Mouse (Mus musculus) spleen, postnatal 10 days (tissue): Measurements from ENCODE around the gene Ybx2.
A peak's percentile ranks its signal among the peaks of the same experiment; 100 is the strongest.
"Not testable (repeated sequence)": the region's sequence is repeated elsewhere in the genome, so short reads cannot be mapped to it uniquely, and the experiment has no call there.

Experiments used
- DNase-seq, 2 experiments: peaks; one replicate each; pipeline ENCODE4 v3.0.0; 2021 to 2022; ENCODE audit warnings: low spot score in 2 of 2

Ybx2 gene

GRCm38 (mm10) chr11:69934169-69934568 is 1.4 kb upstream of the Ybx2 start:
- DNase-seq, result peak; percentile 97 to 98

- peak in 1 of 2 experiments; percentile 22 for DNase-seq
These were observed 915 bp upstream of the Ybx2 start for GRCm38 (mm10) chr11:69934681-69935080.

DNA sequence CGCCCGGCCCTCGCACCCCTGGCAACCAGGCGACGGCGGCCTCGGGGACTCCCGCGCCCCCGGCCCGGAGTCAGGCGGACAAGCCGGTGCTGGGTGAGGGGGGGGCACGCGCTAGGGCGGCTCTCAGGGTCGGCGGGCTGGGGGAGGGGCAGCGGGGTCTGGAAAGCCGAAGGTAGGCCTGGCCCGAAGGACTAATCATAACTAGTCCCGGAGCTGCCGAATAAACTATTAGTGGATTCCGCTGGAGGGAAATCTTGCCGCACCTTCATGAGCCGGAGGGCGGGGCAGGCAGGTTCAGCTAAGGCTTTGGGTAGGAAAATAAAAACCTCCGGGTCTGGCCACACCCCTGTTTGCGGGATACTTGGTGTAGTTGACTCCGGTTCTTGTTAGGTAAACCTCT is 560 bp downstream of the Ybx2 start:
- peak; percentile 29 to 51 for DNase-seq

DNA sequence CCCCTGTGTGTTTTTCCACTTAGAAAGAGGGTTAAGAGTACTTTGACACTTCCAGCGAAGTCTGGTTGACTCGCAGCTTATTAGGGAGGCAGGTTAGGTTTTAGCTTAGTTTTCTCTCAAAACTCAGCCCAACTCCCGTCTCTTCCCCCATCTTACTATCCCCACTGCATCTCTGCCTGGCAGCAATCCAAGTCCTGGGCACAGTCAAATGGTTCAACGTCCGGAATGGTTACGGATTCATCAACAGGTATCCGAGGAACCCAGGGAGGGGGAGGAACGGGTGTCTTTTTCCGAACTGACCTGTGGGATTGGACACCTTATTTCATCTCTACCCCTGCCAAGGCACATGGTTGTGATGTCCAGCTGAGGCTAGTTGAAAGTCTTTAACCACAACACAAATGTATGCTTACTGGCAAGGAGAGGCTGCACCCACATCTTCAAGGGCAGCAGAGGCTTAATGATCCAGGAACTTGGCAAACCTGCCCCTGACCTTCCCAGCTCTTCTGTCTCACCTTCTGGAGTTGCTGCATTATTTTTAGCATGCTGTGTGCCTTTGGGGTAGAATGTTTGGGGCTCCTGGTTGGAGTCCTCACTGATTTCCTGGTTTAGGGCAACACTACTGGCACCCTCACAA is 1.2 kb downstream of the Ybx2 start:
- DNase-seq, result no peak

- DNase-seq, result no peak
These were observed 1.8 kb downstream of the Ybx2 start for GRCm38 (mm10) chr11:69937385-69937784.

- no peak for DNase-seq
These were observed 2.2 kb downstream of the Ybx2 start for GRCm38 (mm10) chr11:69937834-69938233.

- DNase-seq, result peak in 1 of 2 experiments; percentile 34
These were observed 2.9 kb downstream of the Ybx2 start for GRCm38 (mm10) chr11:69938401-69938979.

DNA sequence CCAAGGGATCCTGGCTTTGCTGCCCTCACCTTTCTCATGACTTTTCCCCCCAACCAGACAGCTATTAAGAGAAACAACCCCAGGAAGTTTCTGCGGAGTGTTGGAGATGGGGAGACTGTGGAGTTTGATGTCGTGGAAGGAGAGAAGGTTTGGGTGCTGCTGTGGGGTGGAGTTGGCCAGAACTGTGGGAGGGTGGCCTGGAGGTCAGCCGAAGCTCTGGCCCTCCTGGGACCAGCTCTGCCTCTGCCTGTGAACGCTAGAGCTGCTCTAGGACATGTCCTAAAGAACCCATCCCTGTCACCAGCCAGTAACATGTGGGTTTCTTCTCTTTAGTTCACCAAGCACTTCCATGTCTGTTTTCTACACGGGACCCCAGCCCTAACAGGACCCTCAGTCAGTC is 3.6 kb downstream of the Ybx2 start:
- DNase-seq, result no peak

DNA sequence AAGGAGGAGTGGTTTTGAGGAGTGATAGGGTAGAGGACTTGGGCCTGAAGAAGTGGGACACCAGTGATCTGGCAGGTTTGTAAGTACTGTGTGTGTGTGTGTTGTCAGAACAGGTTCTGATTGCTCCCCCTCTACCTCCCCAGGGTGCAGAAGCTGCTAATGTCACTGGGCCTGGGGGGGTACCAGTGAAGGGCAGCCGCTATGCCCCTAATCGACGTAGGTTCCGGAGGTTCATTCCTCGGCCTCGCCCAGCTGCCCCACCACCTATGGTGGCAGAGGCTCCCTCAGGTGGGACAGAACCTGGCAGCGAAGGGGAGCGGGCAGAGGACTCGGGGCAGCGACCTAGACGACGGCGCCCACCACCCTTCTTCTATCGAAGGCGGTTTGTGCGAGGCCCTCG is 4.1 kb downstream of the Ybx2 start:
- peak in 1 of 2 experiments; percentile 26 for DNase-seq

- no peak for DNase-seq
These were observed 5.4 kb downstream of the Ybx2 start for GRCm38 (mm10) chr11:69940962-69941361.

- DNase-seq, result peak in 1 of 2 experiments; percentile 19
These were observed 9.6 kb downstream of the Ybx2 start for GRCm38 (mm10) chr11:69945216-69945615.

- DNase-seq, result peak; percentile 65 to 66
These were observed 10.6 kb downstream of the Ybx2 start for GRCm38 (mm10) chr11:69945997-69946891.

GRCm38 (mm10) chr11:69947337-69948065 is 11.9 kb downstream of the Ybx2 start:
- peak; percentile 66 to 79 for DNase-seq

- peak; percentile 93 to 98 for DNase-seq
These were observed 12.6 kb downstream of the Ybx2 start, which contains the start of gene Slc2a4 for GRCm38 (mm10) chr11:69948066-69948762. Gene Slc2a4, minus strand, starts transcription at chr11:69948188.

- peak; percentile 92 to 95 for DNase-seq
These were observed 13.2 kb downstream of the Ybx2 start for GRCm38 (mm10) chr11:69948763-69949150.

DNA sequence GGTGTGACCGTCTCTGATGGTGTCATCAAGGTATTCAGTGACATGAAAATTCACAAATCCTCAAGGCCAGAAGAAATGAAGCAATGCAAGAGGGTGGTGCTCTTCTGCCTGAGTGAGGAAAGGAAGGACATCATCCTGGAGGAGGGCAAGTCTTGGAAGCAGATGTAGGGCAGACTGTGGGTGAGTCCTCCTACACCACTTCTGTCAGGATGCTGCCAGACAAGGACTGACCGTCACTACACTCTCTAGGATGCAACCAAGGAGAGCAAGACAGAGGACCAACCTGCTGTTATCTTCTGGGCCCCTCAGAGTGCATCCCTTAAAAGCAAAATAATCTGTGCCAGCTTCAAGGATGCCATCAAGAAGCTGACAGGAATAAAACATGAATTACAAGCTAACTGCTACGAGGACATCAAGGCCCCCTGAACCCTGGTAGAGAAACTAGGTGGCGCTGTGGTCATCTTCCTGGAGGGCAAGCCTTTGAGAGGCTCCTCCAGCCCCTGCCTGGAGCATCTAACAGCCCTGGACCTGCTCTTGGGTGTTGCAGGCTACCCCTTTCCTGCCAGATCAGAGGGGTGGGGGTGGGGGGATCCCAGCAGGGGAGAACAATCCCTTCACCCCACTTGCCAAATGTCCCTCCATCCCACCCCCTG is 15.3 kb downstream of the Ybx2 start:
- DNase-seq, result peak in 1 of 2 experiments; percentile 73

DNA sequence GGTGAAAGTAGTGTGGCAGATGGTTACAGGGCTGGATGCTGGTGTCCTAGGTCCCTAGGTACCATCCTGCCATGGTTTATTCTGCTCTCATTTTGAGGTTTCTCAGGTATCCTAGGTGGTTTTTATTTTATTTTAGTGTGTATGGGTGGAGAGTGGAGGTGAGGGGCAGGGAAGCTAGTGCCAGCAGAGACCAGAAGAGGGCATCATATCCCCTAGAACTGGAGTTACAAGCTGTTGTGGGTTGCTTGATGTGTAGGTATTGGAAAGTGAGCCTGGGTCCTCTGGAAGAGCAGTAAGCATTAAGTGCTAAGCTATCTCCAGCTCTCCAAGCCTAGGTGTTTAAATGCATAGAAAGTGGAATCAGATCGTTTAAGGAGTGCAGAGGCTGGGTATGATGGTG is 16.7 kb downstream of the Ybx2 start:
- DNase-seq, result no peak

GRCm38 (mm10) chr11:69953267-69953915 is 17.8 kb downstream of the Ybx2 start:
- no peak for DNase-seq

GRCm38 (mm10) chr11:69955618-69956017 is 20.0 kb downstream of the Ybx2 start:
- DNase-seq, result not testable (repeated sequence)

DNA sequence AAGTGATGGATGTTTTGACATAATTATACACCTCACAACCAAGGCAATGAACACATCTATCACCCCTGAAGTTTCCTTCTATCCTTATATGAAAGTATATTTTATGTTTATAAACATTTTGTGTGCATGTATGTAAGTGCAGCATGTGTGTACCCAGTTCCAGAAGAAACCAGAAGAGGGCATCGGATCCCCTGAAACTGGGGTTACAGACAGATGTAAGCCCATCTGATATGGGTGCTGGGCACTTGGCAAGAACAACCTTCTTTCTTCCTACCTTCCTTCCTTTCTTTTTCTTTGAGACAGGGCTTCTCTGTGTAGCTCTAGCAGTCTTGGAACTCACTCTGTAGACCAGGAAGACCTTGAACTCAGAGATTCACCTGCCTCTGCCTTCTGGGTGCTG is 20.6 kb downstream of the Ybx2 start:
- peak in 1 of 2 experiments; percentile 24 for DNase-seq
